Mouse (Mus musculus): ENCODE measurements around the gene Mast4.

- TF ChIP-seq SMC3 (IDR thresholded peaks at IDR 0.05; ENCODE audit: low read depth, low read length) (no peak), EP300 (IDR thresholded peaks at IDR 0.05; ENCODE audit: low read depth in 1 of 2, low read length in 2 of 2) (no peak), POLR2A (IDR thresholded peaks at IDR 0.05; ENCODE audit: control insufficient read depth in 1 of 2, insufficient read depth in 1 of 2, low read depth in 1 of 2, low read length in 2 of 2, poor library complexity in 1 of 2) (no peak), MAX (IDR thresholded peaks at IDR 0.05; ENCODE audit: low read length) (no peak), CTCF (IDR thresholded peaks at IDR 0.05 in 2 of 3, conservative IDR thresholded peaks at IDR 0.05 in 1 of 3; ENCODE audit: control insufficient read depth in 1 of 3, insufficient read depth in 1 of 3, low read depth in 2 of 3, low read length in 3 of 3, poor library complexity in 1 of 3, severe bottlenecking in 1 of 3) (no peak), NRF1 (IDR thresholded peaks at IDR 0.05; ENCODE audit: insufficient read depth, low read depth, low read length, poor library complexity, severe bottlenecking) (no peak), USF1 (IDR thresholded peaks at IDR 0.05; ENCODE audit: low read depth, low read length) (no peak), ZNF384 (IDR thresholded peaks at IDR 0.05; ENCODE audit: low read depth, low read length) (no peak), RCOR1 (IDR thresholded peaks at IDR 0.05; ENCODE audit: low read depth, low read length) (no peak), ELF1 (IDR thresholded peaks at IDR 0.05; ENCODE audit: low read depth, low read length) (no peak), CHD1 (IDR thresholded peaks at IDR 0.05; ENCODE audit: low read depth, low read length) (no peak), POLR2AphosphoS2 (IDR thresholded peaks at IDR 0.05; ENCODE audit: low read length) (no peak), TBP (IDR thresholded peaks at IDR 0.05; ENCODE audit: low read depth, low read length) (no peak)
Measured at GRCm38 (mm10) chr13:102900083-102900420, 434.2 kb downstream of the Mast4 start.

Measured in MEL (cell line).